Mouse (Mus musculus) testis, adult 2 months (tissue): ENCODE results near the gene Fbxl16.

ENCODE experiments used
- CTCF ChIP-seq: fragments of 200-500 bp; IDR thresholded peaks from 2 replicates; pipeline ENCODE4 v1.5.1; 2012; ENCODE audit warnings: low read depth, mild to moderate bottlenecking, inconsistent platforms, low read length, moderate library complexity; ENCODE audit not compliant: control insufficient read depth, insufficient read depth, insufficient replicate concordance
- POLR2A ChIP-seq: fragments of 200-500 bp; IDR thresholded peaks from 2 replicates; pipeline ENCODE4 v1.6.1; 2012; ENCODE audit warnings: low read depth, mild to moderate bottlenecking, inconsistent platforms, low read length, moderate library complexity; ENCODE audit not compliant: control insufficient read depth

DNA sequence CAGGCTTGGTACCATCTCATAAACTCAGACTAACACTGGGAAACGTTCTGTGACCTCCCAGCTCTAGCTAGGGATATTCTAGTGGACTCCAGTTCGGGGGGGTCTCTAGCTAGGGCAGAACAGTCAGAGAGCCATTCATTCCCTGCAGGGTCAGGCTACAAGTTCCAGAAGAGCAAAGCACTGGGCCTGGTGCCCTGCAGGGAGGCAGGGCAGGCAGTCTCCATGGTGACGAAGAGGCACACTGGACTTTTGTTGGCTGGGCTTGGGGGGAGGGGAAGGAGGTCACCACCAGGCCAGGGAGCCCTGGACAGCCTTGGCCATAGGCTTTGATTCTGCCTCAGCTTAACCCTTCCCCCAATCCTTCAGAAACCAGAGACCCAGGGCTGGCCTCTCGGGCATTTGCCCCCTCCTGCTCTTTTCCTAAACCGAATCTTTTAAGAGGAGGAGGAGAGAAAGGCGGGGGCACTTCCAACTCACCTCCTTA is 13.2 kb upstream of the Fbxl16 start, which contains the start of gene AC134908.4:
- no peak for TF ChIP-seq CTCF
- no peak for TF ChIP-seq POLR2A
